Mouse (Mus musculus) neutrophil, adult 59 days (primary cell): ENCODE results near the gene H2-T24. TPM values are rescaled to one million over a fixed set of nuclear protein-coding genes. Genes with fewer than 3 reads are reported as not detected.

Experiments used
- total RNA-seq, 2 experiments: library from RNA; stranded (reverse); gene quantifications; 1 replicate in 1 of 2; 2 replicates in 1 of 2; pipeline ENCODE4 v1.2.4; 2023

H2-T24 gene
- 10 to 100 TPM; 34.9 to 43.5 TPM for total RNA-seq

DNA sequence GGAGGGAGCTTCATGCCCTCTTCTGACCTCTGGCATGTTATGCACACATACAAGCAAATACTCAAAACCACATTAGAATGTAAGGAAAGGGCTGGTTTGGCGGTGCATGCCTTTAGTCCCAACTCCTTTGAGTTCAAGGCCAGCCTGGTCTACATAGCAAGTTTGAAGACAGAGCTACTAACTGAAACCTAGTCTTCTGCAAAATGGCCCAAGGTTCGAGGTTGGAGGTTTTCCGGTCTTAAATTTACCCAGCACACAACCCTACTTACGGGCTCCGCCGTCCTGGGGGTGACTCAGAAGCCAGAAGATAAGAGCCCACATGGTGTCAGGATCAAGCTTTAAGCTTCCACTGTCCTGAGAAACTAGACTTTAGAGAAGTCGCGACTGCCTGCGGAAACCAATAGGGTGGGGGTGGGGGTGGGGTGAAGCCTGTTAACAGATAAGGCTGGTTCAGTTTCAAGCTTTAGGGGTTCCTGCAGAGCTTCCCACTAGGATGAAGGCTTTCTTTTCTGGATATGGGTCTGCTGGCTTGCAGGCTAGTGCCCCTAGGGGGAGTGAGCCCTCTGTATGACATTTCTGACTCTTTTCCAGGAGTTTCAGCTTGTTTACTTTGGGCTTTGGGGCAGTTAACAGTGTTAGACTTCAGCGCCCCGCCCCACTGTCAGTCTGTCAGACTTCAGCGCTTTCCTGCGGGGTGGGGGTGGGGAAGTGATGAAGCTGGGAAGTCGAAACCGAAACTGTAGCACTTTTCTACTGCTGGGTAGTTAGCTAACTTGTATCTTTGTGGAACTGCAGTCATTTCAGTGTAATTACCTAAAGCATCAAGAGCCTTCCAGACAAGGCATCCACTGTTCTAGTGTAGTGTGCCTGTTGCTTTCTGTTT is at the start of gene H2-T24:
Gene H2-T24 (minus strand): TSS at position 370 of the 883 bp plus-strand sequence.

DNA sequence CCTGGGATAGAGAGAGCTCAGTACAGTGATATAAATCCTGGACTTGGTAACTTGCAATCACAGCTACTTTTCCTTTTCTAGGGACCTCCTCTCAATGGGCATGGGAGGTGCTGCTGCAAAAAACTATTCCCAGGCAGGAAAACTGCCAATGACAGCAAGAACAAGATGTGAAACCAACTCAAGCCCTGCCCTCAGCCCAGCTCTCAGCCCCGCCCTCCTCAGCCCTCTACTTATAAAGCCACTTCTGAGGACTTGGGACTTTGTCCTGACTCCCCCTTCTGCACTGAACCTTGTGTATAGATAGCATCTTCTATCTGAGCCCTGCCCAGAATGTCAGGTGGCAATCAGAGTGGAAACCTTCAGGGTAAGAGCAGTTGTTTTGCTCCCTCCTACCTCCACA is 38.0 kb upstream of the H2-T24 start, which contains the start of gene Gm11127:
Gene Gm11127 (minus strand): TSS at position 10 of the 400 bp plus-strand sequence.

DNA sequence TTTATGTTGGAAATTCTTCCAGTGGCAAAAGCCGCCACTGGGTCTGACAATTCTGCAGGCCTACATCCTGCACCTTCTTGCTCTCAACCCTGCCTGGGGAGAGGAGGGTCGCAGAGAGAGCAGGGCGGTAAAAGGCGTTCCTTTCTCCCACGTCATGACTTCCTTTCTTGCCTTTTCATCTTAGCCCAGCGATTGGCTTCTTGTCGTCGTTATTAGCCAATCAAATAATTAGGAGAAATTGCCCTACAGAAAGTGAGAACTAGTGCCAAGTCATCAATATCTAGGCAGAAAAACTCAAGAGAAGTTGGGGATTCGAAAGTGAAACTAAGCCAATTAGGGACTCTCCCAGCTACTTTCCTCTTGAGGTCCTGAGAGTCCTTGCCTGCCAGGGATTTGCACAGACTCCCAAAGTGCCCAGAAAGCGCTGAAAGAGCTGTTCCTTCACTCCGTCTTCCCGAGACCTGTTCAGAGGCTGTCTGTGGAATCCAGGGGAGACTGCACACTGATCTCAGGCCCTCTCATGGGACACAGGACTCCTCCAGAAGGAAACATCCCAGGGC is 22.3 kb upstream of the H2-T24 start, which contains the start of the genes H2-T22 and Gm6034:
Gene H2-T22 (minus strand): TSS at position 138 of the 560 bp plus-strand sequence.
Gene Gm6034 (plus strand): TSS at position 352 of the 560 bp plus-strand sequence.

DNA sequence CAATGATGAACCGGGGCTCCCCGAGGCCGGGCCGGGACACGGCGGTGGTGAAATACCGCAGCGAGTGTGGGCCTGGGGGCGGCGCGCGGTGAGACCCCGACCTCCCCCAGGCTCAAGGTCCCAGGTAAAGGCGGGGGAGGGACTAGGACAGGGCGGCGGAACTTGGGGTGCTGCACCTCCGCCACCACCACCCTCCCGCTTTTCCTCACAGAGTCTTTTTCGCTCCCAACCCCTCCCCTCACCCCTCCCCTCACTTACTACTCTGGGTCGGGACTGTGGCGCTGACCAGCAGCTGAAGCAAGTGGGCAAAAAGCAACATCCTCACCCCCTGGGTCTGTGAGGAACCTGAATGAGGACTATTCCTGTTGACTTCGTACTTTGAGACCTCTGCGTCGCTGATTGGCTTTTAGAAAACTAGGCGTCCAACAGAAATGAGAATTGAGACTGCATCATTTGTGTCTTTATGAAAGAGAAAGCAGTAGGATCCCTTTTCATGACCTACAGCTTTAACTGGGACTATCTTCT is 12.1 kb upstream of the H2-T24 start, which contains the start of gene H2-T23:
Gene H2-T23 (minus strand): TSS at position 505 of the 525 bp plus-strand sequence.

DNA sequence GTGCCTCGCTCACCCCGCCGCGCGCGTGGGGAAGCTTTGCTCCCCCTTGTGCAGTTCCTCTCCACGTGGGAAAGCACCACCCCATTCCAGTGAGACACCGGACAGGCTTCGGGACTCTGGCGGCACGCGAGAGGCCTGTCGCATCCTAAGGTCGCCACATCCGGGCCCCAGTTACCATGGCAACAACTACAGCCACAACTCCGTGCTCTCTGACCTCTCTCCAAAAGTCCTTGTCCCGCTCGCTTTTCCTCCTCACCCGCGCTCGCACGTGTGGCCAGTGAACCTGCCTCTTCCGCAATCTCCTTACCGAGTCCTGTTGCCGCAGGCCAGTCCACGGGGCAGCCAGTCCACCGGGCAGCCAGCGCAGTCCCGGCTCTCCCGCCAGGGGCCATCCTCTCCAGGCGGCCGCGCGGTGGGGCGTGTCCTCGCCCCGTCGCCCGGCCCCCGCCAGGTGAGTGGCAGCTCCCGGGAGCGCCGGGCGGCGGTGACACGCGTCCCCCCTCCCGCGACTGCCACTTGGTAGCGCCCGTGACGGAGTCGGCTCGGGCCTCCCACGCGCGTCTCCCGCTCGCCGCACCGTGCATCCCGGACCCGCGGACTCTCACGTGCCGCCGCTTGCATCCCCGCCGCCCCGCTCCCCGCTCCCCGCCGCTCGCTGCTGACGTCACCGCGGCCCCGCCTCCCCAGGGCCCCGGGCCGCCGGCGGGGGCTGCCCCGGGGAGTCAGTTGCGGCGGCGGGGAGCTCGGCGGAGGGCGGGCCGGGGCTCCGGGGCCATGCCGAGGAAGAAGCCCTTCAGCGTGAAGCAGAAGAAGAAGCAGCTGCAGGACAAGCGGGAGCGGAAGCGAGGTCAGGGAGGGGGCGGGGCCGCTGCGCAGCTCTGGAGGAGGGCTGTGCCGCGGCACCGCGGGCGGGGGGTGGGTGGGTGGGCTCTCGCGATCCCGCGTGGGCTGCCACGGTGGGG is 40.7 kb downstream of the H2-T24 start, which contains the start of the genes Gnl1 and Prr3:
Gene Gnl1 (plus strand): TSS at position 451 of the 962 bp plus-strand sequence.
Gene Prr3 (minus strand): TSS at position 836 of the 962 bp plus-strand sequence.

DNA sequence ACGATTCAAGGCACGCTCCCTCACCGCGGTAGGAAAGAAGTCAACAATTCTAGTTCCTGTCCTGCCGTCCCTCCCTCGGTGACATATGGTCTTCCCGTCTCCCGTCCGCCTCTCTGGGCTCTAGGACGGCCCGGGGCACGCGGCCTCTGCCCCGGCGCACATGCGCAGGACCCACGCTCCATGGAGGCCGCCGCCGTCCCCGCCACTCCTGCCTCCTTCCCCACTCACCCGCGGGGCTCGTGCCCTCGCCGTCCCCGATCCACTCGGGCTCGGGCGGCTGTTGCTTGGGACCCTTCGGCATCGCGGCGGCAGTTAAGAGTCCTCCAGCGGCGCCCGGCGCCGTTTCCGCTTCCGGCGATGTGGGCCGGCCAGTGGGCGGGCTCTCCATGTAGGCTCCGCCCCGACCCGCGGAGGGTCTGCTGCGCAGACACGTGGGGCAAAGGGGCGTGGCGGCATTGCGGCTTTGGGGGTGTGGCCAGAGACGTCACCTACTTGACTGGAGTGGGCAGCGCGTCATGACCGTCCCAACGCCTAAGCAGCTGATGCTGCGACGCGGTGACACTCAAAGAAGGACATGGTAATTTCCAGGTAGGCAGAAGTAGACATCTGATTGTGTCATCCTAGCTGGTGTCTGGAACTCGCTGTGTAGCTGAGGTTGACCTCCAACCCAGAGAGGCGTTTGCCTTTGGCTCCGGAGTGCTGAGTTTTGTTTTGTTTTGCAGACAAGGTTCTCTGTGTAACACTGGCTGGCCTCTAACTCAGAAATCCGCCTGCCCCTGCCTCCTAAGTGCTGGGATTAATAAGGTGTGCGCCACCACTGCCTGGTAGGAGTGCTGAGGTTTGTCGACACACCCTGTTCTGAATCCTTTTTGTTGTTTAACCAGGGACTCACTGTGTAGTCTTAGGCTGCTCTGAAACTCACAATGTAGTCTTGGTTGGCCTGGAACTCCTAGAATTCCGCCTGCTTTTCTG is 50.7 kb downstream of the H2-T24 start, which contains the start of gene Abcf1:
Gene Abcf1 (minus strand): TSS at position 344 of the 972 bp plus-strand sequence.

Other genes with a start within 250 kb of the H2-T24 start
- 100 to 1,000 TPM; 115 to 121 TPM for gene Ier3, start 198.9 kb downstream of the H2-T24 start, total RNA-seq
- 100 to 1,000 TPM; 181 to 198 TPM for gene Flot1, start 197.3 kb downstream of the H2-T24 start, total RNA-seq
- 100 to 1,000 TPM; 449 to 487 TPM for gene Tubb5, start 182.3 kb downstream of the H2-T24 start, total RNA-seq
- gene Mdc1, start 179.0 kb downstream of the H2-T24 start, total RNA-seq = 10 to 100 TPM; 33.5 to 33.9 TPM
- 10 to 100 TPM; 40.8 to 50.0 TPM for gene Nrm, start 159.2 kb downstream of the H2-T24 start, total RNA-seq
- 100 to 1,000 TPM; 291 to 293 TPM for gene Ppp1r18, start 155.0 kb downstream of the H2-T24 start, total RNA-seq
- 10 to 100 TPM; 63.4 to 68.3 TPM for gene Dhx16, start 140.7 kb downstream of the H2-T24 start, total RNA-seq
- gene 2310061I04Rik, start 123.1 kb downstream of the H2-T24 start, total RNA-seq = 10 to 100 TPM; 12.1 to 14.2 TPM
- 10 to 100 TPM; 13.1 to 14.4 TPM for gene Atat1, start 110.5 kb downstream of the H2-T24 start, total RNA-seq
- 10 to 100 TPM; 18.4 to 21.4 TPM for gene Mrps18b, start 104.2 kb downstream of the H2-T24 start, total RNA-seq
- gene Ppp1r10, start 104.1 kb downstream of the H2-T24 start, total RNA-seq = 100 to 1,000 TPM; 100 to 125 TPM
- gene Abcf1, start 50.8 kb downstream of the H2-T24 start, total RNA-seq = 10 to 100 TPM; 73.8 to 79.6 TPM
- 10 to 100 TPM; 43.5 to 46.4 TPM for gene Gnl1, start 40.7 kb downstream of the H2-T24 start, total RNA-seq
- 10 to 100 TPM; 25.9 to 32.6 TPM for gene Prr3, start 40.3 kb downstream of the H2-T24 start, total RNA-seq
- gene H2-T23, start 12.3 kb upstream of the H2-T24 start, total RNA-seq = 100 to 1,000 TPM; 154 to 159 TPM
- 10 to 100 TPM; 28.5 to 30.4 TPM for gene H2-T22, start 22.2 kb upstream of the H2-T24 start, total RNA-seq
- gene Gm6034, start 22.4 kb upstream of the H2-T24 start, total RNA-seq = under 1 TPM in 1 of 2 experiments, not detected in 1; 0.24 TPM
- 10 to 100 TPM; 26.6 to 29.0 TPM for gene Gm11127, start 37.8 kb upstream of the H2-T24 start, total RNA-seq
- under 1 TPM; 0.44 to 0.82 TPM for gene Gm19684, start 101.1 kb upstream of the H2-T24 start, total RNA-seq
- gene Gm7030, start 108.9 kb upstream of the H2-T24 start, total RNA-seq = under 1 TPM; 0.82 to 0.86 TPM
- not detected for gene Gm8909, start 148.0 kb upstream of the H2-T24 start, total RNA-seq
- gene H2-T3, start 169.7 kb upstream of the H2-T24 start, total RNA-seq = not detected
- gene Rpp21, start 237.5 kb upstream of the H2-T24 start, total RNA-seq = 10 to 100 TPM; 45.3 to 49.0 TPM